Mouse (Mus musculus) bone marrow macrophage, adult 2 months (primary cell): ENCODE results near the gene Hipk2.

ENCODE experiments used
- CTCF ChIP-seq: IDR thresholded peaks from 2 replicates; pipeline ENCODE4 v1.5.1; 2012; ENCODE audit warnings: low read depth, mild to moderate bottlenecking, low read length, moderate library complexity
- POLR2A ChIP-seq: IDR thresholded peaks from 2 replicates; pipeline ENCODE4 v1.6.1; 2012; ENCODE audit warnings: mild to moderate bottlenecking, low read depth, low read length, borderline replicate concordance

DNA sequence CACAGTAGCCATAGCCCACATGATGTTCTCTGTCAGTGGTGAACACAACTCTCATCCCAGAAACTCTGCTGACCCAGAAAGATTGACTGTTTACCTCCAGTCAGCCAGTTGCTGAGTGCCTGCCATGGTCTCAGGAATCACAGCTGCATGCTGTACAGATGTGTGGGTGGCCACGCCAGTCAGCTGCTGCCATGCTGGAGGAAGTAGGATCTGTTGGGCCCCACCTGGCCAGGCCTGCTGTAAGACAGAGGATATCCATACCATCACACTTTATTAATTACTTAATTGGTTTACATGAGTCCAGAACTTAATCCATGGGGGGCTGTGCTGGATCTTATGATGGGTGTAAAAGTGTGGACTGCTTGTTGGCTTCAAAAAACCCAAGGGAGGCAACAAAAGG, 154.6 kb downstream of the Hipk2 start:
- TF ChIP-seq POLR2A (no peak), CTCF (no peak)
